Mouse (Mus musculus): ENCODE measurements around the gene Clic4.
"Not testable (repeated sequence)": the region's sequence is repeated elsewhere in the genome, so short reads cannot be mapped to it uniquely, and the experiment has no call there.

The Clic4 gene

DNA sequence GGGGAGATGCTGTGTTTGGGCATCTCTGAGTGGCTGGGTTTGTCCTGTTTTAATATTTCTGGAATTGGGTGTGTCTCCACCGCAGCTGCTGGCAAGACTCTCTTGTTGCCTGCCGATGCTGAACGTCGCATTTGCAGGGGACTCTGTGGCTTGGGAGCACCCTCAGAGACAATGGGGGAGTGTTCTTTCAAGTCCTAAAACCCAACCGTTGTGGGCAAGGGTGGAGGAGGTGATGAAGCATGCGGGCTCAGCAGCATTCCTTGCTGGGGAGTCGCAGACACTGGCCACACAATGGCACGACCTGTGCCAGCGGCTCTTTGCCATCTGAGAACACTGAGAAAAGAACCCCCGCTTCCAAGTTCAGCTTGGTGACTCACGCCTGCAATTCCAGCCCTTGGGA lies 81.0 kb downstream of the Clic4 start:
- DNase-seq (ENCODE audit: low spot score in 2 of 2) = no peak

DNA sequence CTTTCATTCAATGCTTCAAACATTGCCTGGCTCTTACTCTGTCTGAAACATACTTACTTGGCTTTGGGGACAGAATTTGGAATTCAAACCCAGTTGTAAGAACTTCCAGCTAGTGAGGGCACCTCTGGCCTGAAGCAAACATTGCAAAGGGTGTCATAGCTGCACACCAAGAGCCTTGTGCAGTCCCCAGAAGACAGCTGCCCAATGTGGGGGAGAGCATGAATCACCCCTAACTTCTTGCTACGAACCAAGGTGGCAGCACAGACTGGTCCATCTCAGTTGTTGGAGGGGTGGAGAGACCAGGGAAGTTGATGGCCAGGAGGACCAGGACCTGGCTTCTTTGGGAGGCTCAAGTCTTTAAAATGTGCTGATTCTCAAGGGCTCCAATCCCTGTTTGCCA lies 81.4 kb downstream of the Clic4 start:
- no peak for DNase-seq (ENCODE audit: low spot score in 2 of 2)

DNA sequence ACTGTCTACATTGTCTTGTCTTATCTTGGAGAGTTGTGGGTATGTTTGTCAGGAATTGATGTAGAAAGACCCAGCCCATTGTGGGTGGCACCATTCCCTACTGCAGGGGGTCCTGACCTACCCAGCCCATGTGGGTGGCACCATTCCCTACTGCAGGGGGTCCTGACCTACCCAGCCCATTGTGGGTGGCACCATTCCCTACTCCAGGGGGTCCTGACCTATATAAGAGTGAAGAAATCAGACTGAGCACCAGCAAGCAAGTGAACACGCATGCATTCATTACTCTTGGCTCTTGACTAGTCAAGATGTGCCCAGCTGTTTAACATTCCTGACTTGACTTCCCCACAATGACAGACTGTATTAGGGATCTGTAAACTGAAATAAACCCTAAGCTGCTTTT lies 82.2 kb downstream of the Clic4 start:
- no peak for DNase-seq (ENCODE audit: low spot score in 2 of 2)

DNA sequence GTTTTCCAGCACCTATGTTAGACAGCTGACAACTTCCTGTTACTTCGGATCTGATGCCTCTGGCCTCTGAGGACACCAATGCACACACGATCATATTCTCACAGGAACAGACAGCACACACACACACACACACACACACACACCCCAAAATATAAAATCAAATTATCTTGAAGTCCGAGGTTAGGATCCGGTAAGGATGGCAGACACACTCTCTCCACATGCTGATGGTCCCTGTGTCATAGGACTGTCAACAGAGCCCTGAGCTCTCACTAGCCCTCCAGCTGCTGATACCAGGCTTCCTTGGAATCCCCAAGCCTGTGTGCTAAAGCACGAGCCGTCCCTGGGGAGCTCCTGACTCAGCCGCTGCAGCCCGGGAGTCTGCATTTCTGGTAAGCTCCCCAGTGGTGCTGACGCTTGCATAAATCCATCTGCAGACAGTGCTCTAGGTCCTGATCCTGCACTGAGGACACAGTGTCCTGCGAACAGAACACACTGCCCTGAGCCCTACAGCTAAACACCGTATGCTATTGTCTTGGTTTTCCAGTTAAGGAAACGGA lies 83.1 kb downstream of the Clic4 start:
- DNase-seq (ENCODE audit: low spot score in 2 of 2) = no peak

DNA sequence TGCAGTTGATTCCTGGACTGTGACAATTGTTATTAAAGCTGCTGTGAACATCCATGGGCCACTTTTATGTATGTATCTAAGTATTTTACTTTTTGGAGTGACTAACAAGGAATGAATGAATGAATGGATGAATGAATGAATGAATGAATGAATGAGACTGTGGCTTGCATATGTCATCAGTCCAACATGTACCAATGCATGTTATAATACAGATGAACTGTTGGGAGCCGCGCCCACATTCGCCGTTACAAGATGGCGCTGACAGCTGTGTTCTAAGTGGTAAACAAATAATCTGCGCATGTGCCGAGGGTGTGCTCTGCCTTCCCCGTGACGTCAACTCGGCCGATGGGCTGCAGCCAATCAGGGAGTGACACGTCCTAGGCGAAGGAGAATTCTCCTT lies 88.3 kb downstream of the Clic4 start:
- not testable (repeated sequence) for DNase-seq (ENCODE audit: low spot score in 2 of 2)

DNA sequence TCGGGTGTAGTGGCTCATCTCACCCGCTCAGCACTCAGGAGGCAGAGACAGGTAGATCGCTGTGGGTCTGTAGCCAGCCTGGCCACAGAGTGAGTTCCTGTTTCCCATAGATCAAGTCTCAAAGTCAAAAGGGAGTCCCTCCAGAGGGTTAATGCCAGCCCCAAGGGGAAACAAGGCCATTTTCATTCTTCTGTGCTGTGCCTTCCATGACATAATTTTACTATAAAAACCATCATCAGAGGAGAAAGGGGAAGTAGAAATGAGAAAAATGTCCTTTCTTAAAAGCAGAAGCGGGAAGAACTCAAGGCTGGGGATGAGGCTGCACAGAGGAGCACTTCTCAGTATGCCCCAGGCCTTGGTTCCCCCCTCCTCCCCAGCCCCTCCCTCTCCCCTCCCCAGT lies 90.8 kb downstream of the Clic4 start:
- DNase-seq (ENCODE audit: low spot score in 2 of 2) = no peak

DNA sequence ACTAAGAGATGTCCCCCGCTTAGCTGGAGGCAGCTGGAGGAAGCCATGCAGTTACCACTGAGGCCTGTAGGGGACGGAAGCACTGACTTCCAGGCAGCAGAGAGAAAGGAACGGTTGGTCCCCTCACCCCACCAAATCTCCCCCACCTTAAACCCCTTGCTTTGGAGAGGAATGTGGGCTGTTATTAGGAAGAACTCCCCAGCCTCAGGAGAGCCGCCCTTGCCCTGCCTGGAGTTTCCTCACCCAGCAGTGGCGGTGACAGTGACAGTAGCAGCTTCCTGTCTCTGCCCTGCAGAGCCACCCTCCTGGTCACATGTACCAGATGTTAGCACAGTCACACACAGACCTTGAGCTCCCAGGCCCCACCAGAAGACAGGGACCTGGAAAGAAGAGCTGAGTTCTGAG lies 93.5 kb downstream of the Clic4 start:
- peak; percentile 61 to 85 for DNase-seq (ENCODE audit: low spot score in 2 of 2)

DNA sequence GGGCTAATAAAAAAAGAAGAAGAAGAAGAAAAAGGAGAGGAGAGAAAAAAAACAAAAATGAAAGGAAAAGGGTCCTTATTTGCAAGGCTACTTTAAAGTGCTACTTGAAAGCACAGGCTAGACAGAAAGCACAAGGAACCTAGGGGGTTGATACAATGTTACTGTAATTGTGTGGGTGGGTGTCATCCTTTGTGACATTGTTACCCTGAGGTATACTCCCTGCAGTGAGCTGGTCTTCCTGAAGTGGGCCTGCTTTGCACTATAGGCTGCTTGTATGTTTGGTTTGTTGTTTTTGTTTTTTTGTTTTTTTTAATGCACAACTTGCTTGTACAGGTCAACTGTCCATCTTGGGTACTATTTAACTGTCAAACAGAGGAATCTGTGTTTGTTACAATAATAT lies 95.0 kb downstream of the Clic4 start:
- no peak for DNase-seq (ENCODE audit: low spot score in 2 of 2)

DNA sequence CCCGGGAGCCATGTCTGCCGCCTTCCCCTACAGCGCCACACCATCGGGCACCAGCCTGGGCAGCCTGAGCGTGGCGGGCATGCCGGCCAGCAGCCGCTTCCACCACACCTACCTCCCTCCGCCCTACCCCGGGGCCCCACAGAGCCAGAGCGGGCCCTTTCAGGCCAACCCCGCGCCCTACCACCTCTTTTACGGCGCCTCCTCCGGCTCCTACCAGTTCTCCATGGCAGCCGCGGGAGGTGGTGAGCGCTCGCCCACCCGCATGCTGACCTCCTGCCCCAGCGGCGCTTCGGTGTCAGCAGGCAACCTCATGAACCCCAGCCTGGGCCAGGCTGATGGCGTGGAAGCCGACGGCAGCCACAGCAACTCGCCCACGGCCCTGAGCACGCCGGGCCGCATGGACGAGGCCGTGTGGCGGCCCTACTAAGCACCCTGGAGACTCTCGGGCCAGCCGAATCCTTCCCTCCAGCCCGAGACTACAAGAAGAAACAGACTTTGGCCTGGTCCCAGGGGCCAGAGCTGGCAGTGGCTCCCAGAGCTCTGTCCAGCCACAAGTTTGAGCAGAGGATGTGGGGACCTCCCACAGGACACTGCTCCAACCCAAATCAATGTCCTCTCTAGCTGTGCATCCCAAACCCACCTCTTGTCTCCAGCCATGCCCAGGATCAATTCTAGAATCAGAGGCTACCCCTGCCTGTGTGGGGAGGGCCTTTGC lies 97.1 kb downstream of the Clic4 start:
- DNase-seq (ENCODE audit: low spot score in 2 of 2) = no peak

DNA sequence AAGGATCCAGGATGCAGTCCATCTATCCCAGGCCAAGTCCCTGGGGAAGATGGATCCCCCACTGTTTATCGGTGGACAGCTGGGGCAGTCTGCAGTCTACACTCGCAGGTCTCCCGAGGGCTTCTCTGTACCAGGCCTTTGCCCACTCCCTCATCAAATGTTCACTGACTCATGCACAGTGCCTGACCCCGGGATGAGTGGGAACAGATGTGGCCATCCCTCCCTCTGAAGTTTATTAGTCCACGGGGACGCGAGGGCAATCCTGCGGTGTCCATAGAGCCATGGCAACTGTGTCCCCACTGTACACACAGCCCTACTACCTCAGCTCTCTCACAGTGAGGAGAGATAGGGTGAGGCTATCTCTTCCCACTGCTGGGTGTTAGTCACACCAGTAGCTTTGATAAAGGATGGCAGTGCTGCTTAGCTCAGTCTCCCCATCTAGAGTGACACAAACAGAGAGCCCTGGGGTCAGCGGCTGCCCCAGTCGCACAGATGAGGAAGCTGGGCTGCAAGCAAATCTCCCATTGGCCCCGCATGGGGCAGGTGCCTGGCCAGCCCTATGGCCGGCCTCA lies 101.2 kb downstream of the Clic4 start:
- no peak for DNase-seq (ENCODE audit: low spot score in 2 of 2)

DNA sequence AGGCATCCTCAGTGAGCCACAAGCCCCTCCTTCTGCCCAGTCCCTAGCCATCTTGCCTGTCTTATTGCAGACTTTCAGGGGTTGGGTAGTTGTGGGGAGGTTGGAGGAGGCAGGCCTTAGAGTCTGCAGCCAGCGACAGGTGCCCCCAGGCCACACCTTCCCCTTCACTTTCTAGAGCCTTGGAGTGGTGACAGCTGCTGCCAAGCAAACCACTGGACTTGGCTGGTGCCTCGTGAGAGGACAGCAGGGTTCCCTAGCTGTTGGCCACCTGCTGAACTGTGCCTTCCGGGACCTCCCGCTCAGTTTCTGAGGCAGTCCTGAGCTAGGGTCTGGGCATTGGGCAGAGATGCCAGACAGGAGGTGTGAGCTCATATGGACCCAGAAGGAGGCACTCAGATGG lies 103.1 kb downstream of the Clic4 start:
- no peak for DNase-seq (ENCODE audit: low spot score in 2 of 2)

DNA sequence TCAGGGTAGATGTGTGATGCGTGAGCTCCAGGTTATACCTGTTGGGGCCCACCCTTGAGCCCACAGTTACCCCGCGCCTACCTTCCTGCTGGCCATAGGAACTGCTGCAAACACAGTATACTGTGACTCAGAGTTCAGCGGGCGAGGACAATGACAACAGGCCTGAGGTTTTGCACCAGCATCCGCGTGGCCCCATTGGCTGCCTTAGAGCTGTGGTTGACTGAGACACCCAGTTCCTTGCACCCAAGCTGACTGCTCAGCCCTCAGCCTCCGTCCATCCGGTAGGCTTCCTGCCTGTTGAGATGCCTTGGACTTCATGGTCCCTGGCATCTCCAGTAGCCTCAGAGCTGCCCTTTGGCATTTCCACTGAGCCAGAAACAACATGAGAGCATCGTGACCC lies 103.5 kb downstream of the Clic4 start:
- DNase-seq (ENCODE audit: low spot score in 2 of 2) = no peak

DNA sequence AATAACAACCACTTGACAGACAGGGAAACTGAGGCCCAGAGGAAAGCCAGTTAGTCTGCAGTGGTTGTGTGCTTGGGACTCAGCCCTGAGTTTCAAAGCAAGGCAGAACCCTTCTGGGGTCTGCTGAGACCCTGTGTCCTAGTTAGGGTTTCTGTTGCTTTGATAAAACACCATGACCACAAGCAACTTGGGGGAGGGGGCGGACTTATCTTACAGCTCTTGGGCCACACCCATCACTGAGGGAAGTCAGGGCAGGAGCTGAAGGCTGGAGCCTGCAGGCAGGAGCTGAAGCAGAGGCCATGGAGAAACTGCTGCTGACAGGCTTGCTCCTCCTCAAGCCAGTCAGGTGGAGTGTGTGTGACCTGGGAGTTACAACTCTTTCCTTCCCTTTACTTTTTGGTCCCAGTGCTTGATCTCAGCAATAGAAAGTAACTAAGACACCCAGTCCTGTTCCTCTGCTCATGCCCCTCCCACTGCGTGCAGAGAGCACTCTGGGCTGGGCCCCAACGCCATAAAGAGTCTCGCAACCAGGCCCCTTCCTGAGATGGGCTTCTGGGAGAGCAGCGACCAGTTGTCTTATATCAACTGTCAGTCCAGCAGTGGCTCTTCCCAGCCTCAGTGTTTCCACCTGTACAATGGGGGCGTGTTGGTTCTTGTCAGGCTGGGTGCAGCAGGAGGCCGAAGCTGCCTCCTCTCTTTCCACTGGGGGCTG lies 104.6 kb downstream of the Clic4 start:
- no peak for DNase-seq (ENCODE audit: low spot score in 2 of 2)

DNA sequence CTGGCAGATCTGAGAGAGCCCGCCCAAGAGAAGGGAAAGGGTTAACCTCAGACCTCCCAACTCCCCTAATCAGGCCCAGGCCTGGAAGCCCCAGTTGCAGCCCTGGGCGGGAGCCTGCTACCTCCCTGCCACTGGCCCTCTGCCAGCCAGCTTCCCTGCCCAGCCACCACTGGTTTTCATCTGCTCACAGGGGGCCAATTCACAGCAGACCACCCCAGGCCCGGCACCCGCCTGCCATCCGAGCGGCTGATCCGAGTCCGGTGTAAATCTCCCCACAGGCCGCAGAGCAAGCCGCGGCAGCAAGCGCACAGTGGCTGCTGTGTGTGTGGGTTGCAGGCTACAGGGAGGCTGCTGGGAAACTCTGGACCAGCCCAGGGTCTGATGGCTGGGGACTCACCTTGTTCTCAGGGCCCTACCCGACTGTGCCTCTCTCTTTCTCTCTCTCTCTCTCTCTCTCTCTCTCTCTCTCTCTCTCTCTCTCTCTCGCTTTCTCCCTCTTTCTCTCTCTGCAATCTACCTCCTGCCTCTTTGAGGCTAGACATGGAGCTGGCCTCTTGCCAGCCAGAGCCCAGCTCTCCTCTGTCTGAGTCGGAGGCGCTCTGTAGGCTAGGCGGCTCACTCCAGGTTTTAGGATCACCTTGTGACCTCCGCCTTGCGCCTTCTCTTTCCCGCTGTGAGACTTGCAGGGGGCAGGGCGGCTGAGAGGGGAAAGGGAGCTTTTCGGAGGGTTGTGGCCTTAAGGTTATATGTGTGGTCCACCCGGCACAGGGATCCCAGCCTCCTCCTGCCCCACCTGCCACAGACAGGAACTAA lies 106.0 kb downstream of the Clic4 start:
- DNase-seq (ENCODE audit: low spot score in 2 of 2) = peak in 1 of 2 experiments; percentile 41

DNA sequence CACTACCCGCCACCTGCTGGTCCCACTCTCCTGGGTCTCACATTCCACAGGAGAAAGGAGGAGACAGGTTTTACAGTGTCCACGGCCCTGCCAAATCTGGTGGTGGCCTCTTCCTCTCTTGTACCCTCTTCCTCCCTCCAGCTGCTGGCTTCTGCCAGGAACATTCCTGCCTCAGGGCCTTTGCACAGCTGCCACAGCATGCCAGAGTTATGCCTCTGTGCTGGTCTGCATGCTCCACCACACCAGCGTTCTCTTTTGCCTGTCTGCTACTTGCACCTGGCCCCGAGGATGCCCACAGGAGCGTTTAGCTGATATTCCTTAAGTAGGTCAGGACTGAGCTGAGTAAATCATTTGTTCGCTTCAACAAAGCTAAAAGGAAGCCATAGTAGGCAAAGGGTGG lies 106.9 kb downstream of the Clic4 start:
- no peak for DNase-seq (ENCODE audit: low spot score in 2 of 2)
